Mouse (Mus musculus) MEL (cell line): ENCODE data around the gene Fa2h. TPM values are rescaled to one million over a fixed set of nuclear protein-coding genes. Genes with fewer than 3 reads are reported as not detected.

Experiments used
- DNase-seq: peaks from one replicate; pipeline ENCODE4 v3.0.0; 2011; ENCODE audit warnings: low read depth, low spot score
- H3K27ac ChIP-seq: 2 replicates; pipeline ENCODE4 v1.5.1; 2012; ENCODE audit warnings: low read depth, mild to moderate bottlenecking, control low read depth, low read length, moderate library complexity; ENCODE audit not compliant: control insufficient read depth
- H3K27me3 ChIP-seq, 2 experiments: fragments of 150-350 bp in 1 of 2; sonication (generic) in 1 of 2; 2 replicates each; pipeline ENCODE4 v1.6.1; 2012; ENCODE audit warnings: low read length in 2 of 2, mild to moderate bottlenecking in 2 of 2, improper control_type of control experiment in 1 of 2, moderate library complexity in 1 of 2; ENCODE audit not compliant: insufficient read depth in 2 of 2, control insufficient read depth in 1 of 2
- H3K36me3 ChIP-seq, 2 experiments: 2 replicates each; pipeline ENCODE4 v1.6.1; 2012 to 2014; ENCODE audit warnings: low read length in 2 of 2, improper control_type of control experiment in 1 of 2, inconsistent platforms in 1 of 2, mild to moderate bottlenecking in 1 of 2; ENCODE audit not compliant: insufficient read depth in 2 of 2, control insufficient read depth in 1 of 2
- H3K4me1 ChIP-seq, 2 experiments: fragments of 150-350 bp in 1 of 2; sonication (generic) in 1 of 2; 2 replicates each; pipeline ENCODE4 v1.6.1; 2012; ENCODE audit warnings: low read length in 2 of 2, improper control_type of control experiment in 1 of 2, mild to moderate bottlenecking in 1 of 2; ENCODE audit not compliant: insufficient read depth in 2 of 2, control insufficient read depth in 1 of 2
- H3K4me3 ChIP-seq, 2 experiments: fragments of 150-350 bp in 1 of 2; sonication (generic) in 1 of 2; 2 replicates each; pipeline ENCODE4 v1.5.1; 2012; ENCODE audit warnings: low read depth in 2 of 2, low read length in 2 of 2, mild to moderate bottlenecking in 2 of 2, moderate library complexity in 2 of 2, control low read depth in 1 of 2, improper control_type of control experiment in 1 of 2; ENCODE audit not compliant: control insufficient read depth in 1 of 2, insufficient read depth in 1 of 2
- H3K79me2 ChIP-seq: 2 replicates; pipeline ENCODE4 v1.6.1; 2012; ENCODE audit warnings: mild to moderate bottlenecking, low read length, moderate library complexity; ENCODE audit not compliant: control insufficient read depth, poor library complexity, insufficient read depth
- H3K9ac ChIP-seq: 2 replicates; pipeline ENCODE4 v1.6.1; 2012; ENCODE audit warnings: low read depth, mild to moderate bottlenecking, control low read depth, low read length, moderate library complexity; ENCODE audit not compliant: control insufficient read depth, poor library complexity, severe bottlenecking
- H3K9me3 ChIP-seq: fragments of 150-350 bp; sonication (generic); replicated peaks from 2 replicates; pipeline ENCODE4 v1.6.1; 2012; ENCODE audit warnings: mild to moderate bottlenecking, low read length, improper control_type of control experiment, moderate library complexity; ENCODE audit not compliant: insufficient read depth
- BHLHE40 ChIP-seq: IDR thresholded peaks from 2 replicates; pipeline ENCODE4 v1.6.1; 2012; ENCODE audit warnings: low read depth, mild to moderate bottlenecking, inconsistent platforms, low read length, improper control_type of control experiment, borderline replicate concordance
- CHD1 ChIP-seq: IDR thresholded peaks from 2 replicates; pipeline ENCODE4 v1.6.1; 2012; ENCODE audit warnings: low read depth, mild to moderate bottlenecking, inconsistent platforms, low read length, improper control_type of control experiment
- ELF1 ChIP-seq: IDR thresholded peaks from 2 replicates; pipeline ENCODE4 v1.6.1; 2014; ENCODE audit warnings: low read depth, mild to moderate bottlenecking, inconsistent platforms, low read length, improper control_type of control experiment, moderate library complexity
- GATA1 ChIP-seq: IDR thresholded peaks from 2 replicates; pipeline ENCODE4 v1.6.1; 2011; ENCODE audit warnings: low read depth, low read length, improper control_type of control experiment
- HCFC1 ChIP-seq: IDR thresholded peaks from 2 replicates; pipeline ENCODE4 v1.6.1; 2012; ENCODE audit warnings: low read depth, mild to moderate bottlenecking, inconsistent platforms, low read length, improper control_type of control experiment, moderate library complexity
- JUND ChIP-seq: IDR thresholded peaks from 2 replicates; pipeline ENCODE4 v1.6.1; 2011; ENCODE audit warnings: low read depth, mild to moderate bottlenecking, improper control_type of control experiment, low read length
- MEF2A ChIP-seq: IDR thresholded peaks from 2 replicates; pipeline ENCODE4 v1.6.1; 2014; ENCODE audit warnings: low read depth, mild to moderate bottlenecking, inconsistent platforms, low read length, improper control_type of control experiment; ENCODE audit not compliant: poor library complexity, insufficient replicate concordance, severe bottlenecking; ENCODE audit errors: extremely low read depth
- MYC ChIP-seq: IDR thresholded peaks from 2 replicates; pipeline ENCODE4 v1.6.1; 2011; ENCODE audit warnings: low read depth, mild to moderate bottlenecking, low read length, improper control_type of control experiment, moderate library complexity
- NELFE ChIP-seq: IDR thresholded peaks from 2 replicates; pipeline ENCODE4 v1.6.1; 2011; ENCODE audit warnings: low read depth, low read length, improper control_type of control experiment
- NRF1 ChIP-seq: IDR thresholded peaks from 2 replicates; pipeline ENCODE4 v1.6.1; 2014; ENCODE audit warnings: low read depth, mild to moderate bottlenecking, inconsistent platforms, low read length, improper control_type of control experiment, moderate library complexity; ENCODE audit not compliant: poor library complexity, insufficient read depth, severe bottlenecking
- POLR2A ChIP-seq, 2 experiments: IDR thresholded peaks; 2 replicates each; pipeline ENCODE4 v1.6.1; 2011 to 2012; ENCODE audit warnings: low read length in 2 of 2, mild to moderate bottlenecking in 2 of 2, control low read depth in 1 of 2, improper control_type of control experiment in 1 of 2, low read depth in 1 of 2, moderate library complexity in 1 of 2; ENCODE audit not compliant: control insufficient read depth in 1 of 2, insufficient read depth in 1 of 2, poor library complexity in 1 of 2
- POLR2AphosphoS2 ChIP-seq: IDR thresholded peaks from 2 replicates; pipeline ENCODE4 v1.6.1; 2011; ENCODE audit warnings: low read length, improper control_type of control experiment
- POLR2AphosphoS5 ChIP-seq: IDR thresholded peaks from 2 replicates; pipeline ENCODE4 v1.6.1; 2012; ENCODE audit warnings: low read depth, borderline replicate concordance, mild to moderate bottlenecking, inconsistent platforms, low read length, moderate library complexity, mixed read lengths
- RAD21 ChIP-seq: IDR thresholded peaks from 2 replicates; pipeline ENCODE4 v1.6.1; 2011; ENCODE audit warnings: mild to moderate bottlenecking, low read depth, low read length, improper control_type of control experiment
- RCOR1 ChIP-seq: IDR thresholded peaks from 2 replicates; pipeline ENCODE4 v1.6.1; 2012; ENCODE audit warnings: low read depth, mild to moderate bottlenecking, inconsistent platforms, low read length, improper control_type of control experiment
- SMC3 ChIP-seq: IDR thresholded peaks from 2 replicates; pipeline ENCODE4 v1.6.1; 2011; ENCODE audit warnings: low read depth, low read length, improper control_type of control experiment
- TBP ChIP-seq: IDR thresholded peaks from 2 replicates; pipeline ENCODE4 v1.8.0; 2011; ENCODE audit warnings: low read depth, low read length, improper control_type of control experiment
- TCF12 ChIP-seq: IDR thresholded peaks from 2 replicates; pipeline ENCODE4 v1.6.1; 2014; ENCODE audit warnings: low read depth, mild to moderate bottlenecking, inconsistent platforms, low read length, improper control_type of control experiment, moderate library complexity
- USF1 ChIP-seq: IDR thresholded peaks from 2 replicates; pipeline ENCODE4 v1.6.1; 2014; ENCODE audit warnings: low read depth, mild to moderate bottlenecking, inconsistent platforms, low read length, improper control_type of control experiment, moderate library complexity
- ZC3H11A ChIP-seq: IDR thresholded peaks from 2 replicates; pipeline ENCODE4 v1.6.1; 2012; ENCODE audit warnings: low read depth, mild to moderate bottlenecking, inconsistent platforms, low read length, improper control_type of control experiment
- ZKSCAN1 ChIP-seq: IDR thresholded peaks from 2 replicates; pipeline ENCODE4 v1.6.1; 2012; ENCODE audit warnings: low read depth, mild to moderate bottlenecking, inconsistent platforms, low read length, improper control_type of control experiment, moderate library complexity
- ZMIZ1 ChIP-seq: IDR thresholded peaks from 2 replicates; pipeline ENCODE4 v1.6.1; 2012; ENCODE audit warnings: low read depth, mild to moderate bottlenecking, inconsistent platforms, low read length, improper control_type of control experiment, moderate library complexity
- ZNF384 ChIP-seq: IDR thresholded peaks from 2 replicates; pipeline ENCODE4 v1.6.1; 2012; ENCODE audit warnings: low read depth, mild to moderate bottlenecking, inconsistent platforms, low read length, improper control_type of control experiment
- polyA plus RNA-seq, 2 experiments: library from polyadenylated mRNA; stranded (reverse) in 1 of 2; unstranded in 1 of 2; fragments of >175 nt in 1 of 2; fragments of >200 nt in 1 of 2; gene quantifications; 2 replicates each; pipeline versions ENCODE4 v1.2.1 to v1.2.4; 2012; ENCODE audit warnings: low replicate concordance in 2 of 2, low read depth in 1 of 2; ENCODE audit not compliant: insufficient read length in 2 of 2, insufficient read depth in 1 of 2, missing spikeins in 1 of 2
- total RNA-seq: library from RNA; depleted of rRNA; stranded (reverse); fragments of 300-350 nt; gene quantifications from 2 replicates; pipeline ENCODE4 v1.2.3, GENCODE M21; 2012

Fa2h gene
- total and polyA plus RNA-seq, 3 experiments: not detected

GRCm38 (mm10) chr8:111357433-111357832 lies 36.2 kb downstream of the Fa2h start:
- Histone ChIP-seq H3K4me1 (no peaks in the 10 kb centered on the region), H3K27me3 (peaks cover 3 to 7% of the 10 kb centered on the region in 2 experiments; a peak in 2 of 4 replicates), H3K36me3 (no peaks in the 10 kb centered on the region), H3K27ac (no peak overlapping the region), H3K4me3 (no peak overlapping the region), H3K9me3 (no peaks in the 10 kb centered on the region), H3K9ac (no peak overlapping the region), H3K79me2 (no peaks in the 10 kb centered on the region)
- DNase-seq: no peak
- TF ChIP-seq ZC3H11A (no peak), TBP (no peak), GATA1 (no peak), POLR2A (IDR thresholded peaks at IDR 0.05; ENCODE audit: control insufficient read depth in 1 of 2, insufficient read depth in 1 of 2, low read depth in 1 of 2, low read length in 2 of 2, poor library complexity in 1 of 2) (no peak), USF1 (no peak), MEF2A (no peak), RCOR1 (no peak), MYC (no peak), BHLHE40 (no peak), POLR2AphosphoS2 (no peak), ZKSCAN1 (no peak), NELFE (no peak), ZNF384 (no peak), RAD21 (no peak), NRF1 (no peak), POLR2AphosphoS5 (no peak), ZMIZ1 (no peak)

GRCm38 (mm10) chr8:111353497-111353896 lies 40.1 kb downstream of the Fa2h start:
- Histone ChIP-seq H3K9me3 (no peaks in the 10 kb centered on the region), H3K4me3 (no peak overlapping the region), H3K27ac (no peak overlapping the region)
- no peak for TF ChIP-seq RCOR1
- no peak for TF ChIP-seq ZMIZ1
- no peak for TF ChIP-seq BHLHE40
- TF ChIP-seq ELF1: no peak
- TF ChIP-seq TBP: no peak
- no peak for TF ChIP-seq JUND
- TF ChIP-seq CHD1: no peak
- TF ChIP-seq USF1: no peak
- no peak for TF ChIP-seq RAD21
- TF ChIP-seq POLR2AphosphoS5: no peak
- TF ChIP-seq HCFC1: no peak
- TF ChIP-seq ZKSCAN1: no peak
- no peak for TF ChIP-seq ZC3H11A
- TF ChIP-seq TCF12: no peak
- no peak for TF ChIP-seq SMC3
- TF ChIP-seq GATA1: no peak
- TF ChIP-seq MEF2A: no peak
- TF ChIP-seq, all 39 proteins: peak for 0
- no peaks in the 10 kb centered on the region for H3K79me2 ChIP-seq
- no peak for DNase-seq
- no peak overlapping the region for H3K9ac ChIP-seq
- peaks cover 0 to 3% of the 10 kb centered on the region in 2 experiments; a peak in 1 of 4 replicates for H3K27me3 ChIP-seq
- no peaks in the 10 kb centered on the region for H3K36me3 ChIP-seq
- no peaks in the 10 kb centered on the region for H3K4me1 ChIP-seq
